In genomic region chr4:117493161-117493568, GRCm38 (mm10) we compare ENCODE assay signal across 8 mouse cellular contexts. TPM values are rescaled to one million over a fixed set of nuclear protein-coding genes. Genes with fewer than 3 reads are reported as not detected.
DNase-seq lines count a peak whose midpoint lies in the region; ATAC-seq and TF ChIP-seq lines count a peak whose summit lies in the region.

No protein-coding gene starts in this region.

- 14% methylated on average over 17 of the region's 17 CpGs for WGBS in heart, adult 2 months
- 5% methylated on average over 17 of the region's 17 CpGs for WGBS in embryonic facial prominence, embryonic 11.5 days
- 4% methylated on average over 17 of the region's 17 CpGs for WGBS in hindbrain, embryonic 15.5 days
- under 1% methylated on average over 17 of the region's 17 CpGs for WGBS in liver, embryonic 15.5 days (ENCODE audit: insufficient replicate concordance)
- WGBS in stomach, postnatal 0 days, result 7% methylated on average over 17 of the region's 17 CpGs

- peak; percentile 40 to 57 for DNase-seq in heart, adult 2 months
- DNase-seq in heart, postnatal 25 days (ENCODE audit: low spot score), result no peak
- peak; percentile 49 to 60 for DNase-seq in B cell, adult 2 months
- DNase-seq in embryonic facial prominence, embryonic 11.5 days (ENCODE audit: low spot score), result peak; percentile 51
- peak; percentile 20 for DNase-seq in stomach, postnatal 0 days (ENCODE audit: low spot score)
- DNase-seq in testis, postnatal 10 days (ENCODE audit: low spot score), result no peak

- H3K36me3 ChIP-seq in heart, adult 2 months (ENCODE audit: control insufficient read depth, insufficient read depth, low read length), result no peaks in the 10 kb centered on the region
- H3K36me3 ChIP-seq in embryonic facial prominence, embryonic 11.5 days (replicated peaks; ENCODE audit: control insufficient read depth, insufficient read depth, low read depth, low read length), result no peaks in the 10 kb centered on the region
- no peaks in the 10 kb centered on the region for H3K36me3 ChIP-seq in hindbrain, embryonic 15.5 days
- no peaks in the 10 kb centered on the region for H3K36me3 ChIP-seq in liver, embryonic 15.5 days (replicated peaks)
- H3K36me3 ChIP-seq in stomach, postnatal 0 days (ENCODE audit: control insufficient read depth, insufficient read depth, low read length), result no peaks in the 10 kb centered on the region

- no peak overlapping the region for H3K4me3 ChIP-seq in heart, adult 2 months
- H3K4me3 ChIP-seq in embryonic facial prominence, embryonic 11.5 days (ENCODE audit: low read depth, low read length), result no peak overlapping the region
- peak overlapping the region; percentile 46 for H3K4me3 ChIP-seq in hindbrain, embryonic 15.5 days
- peak overlapping the region; percentile 60 for H3K4me3 ChIP-seq in liver, embryonic 15.5 days (replicated peaks)
- peak overlapping the region; percentile 14 for H3K4me3 ChIP-seq in stomach, postnatal 0 days (ENCODE audit: low read depth, low read length)

- TF ChIP-seq CTCF in heart, adult 2 months (IDR thresholded peaks at IDR 0.05), result no peak
- no peak for TF ChIP-seq CTCF in stomach, postnatal 0 days (IDR thresholded peaks at IDR 0.05; ENCODE audit: low read depth)

- no peak overlapping the region for H3K9ac ChIP-seq in heart, adult 2 months (ENCODE audit: low read depth, low read length)
- H3K9ac ChIP-seq in embryonic facial prominence, embryonic 11.5 days (replicated peaks; ENCODE audit: low read length), result no peak overlapping the region
- H3K9ac ChIP-seq in hindbrain, embryonic 15.5 days, result peak overlapping the region; percentile 22; the same call in 1 of the 2 replicates
- H3K9ac ChIP-seq in liver, embryonic 15.5 days, result peak overlapping the region; percentile 29; the same call in 1 of the 2 replicates
- H3K9ac ChIP-seq in stomach, postnatal 0 days (ENCODE audit: low read length), result no peak overlapping the region

- no peaks in the 10 kb centered on the region for H3K79me2 ChIP-seq in heart, adult 2 months (replicated peaks; ENCODE audit: control insufficient read depth, insufficient read depth, low read length)

- peaks cover 24% of the 10 kb centered on the region for H3K27me3 ChIP-seq in heart, adult 2 months (ENCODE audit: control insufficient read depth, insufficient read depth, low read length)
- H3K27me3 ChIP-seq in embryonic facial prominence, embryonic 11.5 days (ENCODE audit: control insufficient read depth, insufficient read depth, low read length), result peaks cover 38% of the 10 kb centered on the region
- peaks cover 67% of the 10 kb centered on the region for H3K27me3 ChIP-seq in hindbrain, embryonic 15.5 days
- H3K27me3 ChIP-seq in liver, embryonic 15.5 days, result peaks cover 98% of the 10 kb centered on the region
- H3K27me3 ChIP-seq in stomach, postnatal 0 days (ENCODE audit: control insufficient read depth, insufficient read depth, low read length), result peaks cover 24% of the 10 kb centered on the region

- H3K27ac ChIP-seq in heart, adult 2 months, result no peak overlapping the region
- no peak overlapping the region for H3K27ac ChIP-seq in embryonic facial prominence, embryonic 11.5 days (replicated peaks; ENCODE audit: low read depth, low read length)
- peak overlapping the region; percentile 48; the same call in 1 of the 2 replicates for H3K27ac ChIP-seq in hindbrain, embryonic 15.5 days (replicated peaks)
- no peak overlapping the region for H3K27ac ChIP-seq in liver, embryonic 15.5 days (replicated peaks)
- no peak overlapping the region for H3K27ac ChIP-seq in stomach, postnatal 0 days (replicated peaks)

- peak overlapping the region; percentile 10; the same call in 1 of the 2 replicates for H3K4me2 ChIP-seq in embryonic facial prominence, embryonic 11.5 days (ENCODE audit: low read depth, low read length)
- peak overlapping the region; percentile 78 for H3K4me2 ChIP-seq in hindbrain, embryonic 15.5 days
- peak overlapping the region; percentile 87 for H3K4me2 ChIP-seq in liver, embryonic 15.5 days
- H3K4me2 ChIP-seq in stomach, postnatal 0 days (replicated peaks; ENCODE audit: low read depth), result 0 out of 2 replicates have a peak overlapping the region, but pooled peaks have one; percentile 20

- no peak for TF ChIP-seq POLR2A in heart, adult 2 months (IDR thresholded peaks at IDR 0.05; ENCODE audit: insufficient read depth, low read depth, low read length)

- no peak for TF ChIP-seq EP300 in heart, adult 2 months (IDR thresholded peaks at IDR 0.05; ENCODE audit: insufficient read depth, low read depth, low read length)
- TF ChIP-seq EP300 in stomach, postnatal 0 days (optimal IDR thresholded peaks at IDR 0.05), result no peak

- no peaks in the 10 kb centered on the region for H3K4me1 ChIP-seq in heart, adult 2 months (ENCODE audit: control insufficient read depth, insufficient read depth, low read length)
- peaks cover 15% of the 10 kb centered on the region; the same call in 1 of the 2 replicates for H3K4me1 ChIP-seq in embryonic facial prominence, embryonic 11.5 days (ENCODE audit: control insufficient read depth, insufficient read depth, low read length)
- H3K4me1 ChIP-seq in hindbrain, embryonic 15.5 days (replicated peaks), result peaks cover 34% of the 10 kb centered on the region
- H3K4me1 ChIP-seq in liver, embryonic 15.5 days (replicated peaks), result peaks cover 38% of the 10 kb centered on the region
- H3K4me1 ChIP-seq in stomach, postnatal 0 days (replicated peaks; ENCODE audit: control insufficient read depth, insufficient read depth), result no peaks in the 10 kb centered on the region

- ATAC-seq in embryonic facial prominence, embryonic 11.5 days (replicated peaks; ENCODE audit: insufficient number of reproducible peaks, low FRiP score, low TSS enrichment, low read depth), result no peak
- ATAC-seq in hindbrain, embryonic 15.5 days (ENCODE audit: low FRiP score, low read depth), result no peak
- ATAC-seq in liver, embryonic 15.5 days (ENCODE audit: insufficient read depth), result no peak
- no peak for ATAC-seq in stomach, postnatal 0 days (ENCODE audit: low FRiP score, low TSS enrichment)

- H3K9me3 ChIP-seq in embryonic facial prominence, embryonic 11.5 days (replicated peaks; ENCODE audit: control insufficient read depth, low read length), result no peaks in the 10 kb centered on the region
- H3K9me3 ChIP-seq in hindbrain, embryonic 15.5 days, result no peaks in the 10 kb centered on the region
- H3K9me3 ChIP-seq in liver, embryonic 15.5 days (replicated peaks), result no peaks in the 10 kb centered on the region
- no peaks in the 10 kb centered on the region for H3K9me3 ChIP-seq in stomach, postnatal 0 days (ENCODE audit: control insufficient read depth, low read length)

- intact Hi-C loops in heart, adult 2 months (cut with DNase I), result loop anchor here (10.0 kb wide), 1 partner anchor 168 kb away; no protein-coding TSS in a partner anchor
- intact Hi-C loops in heart, postnatal 25 days (cut with DNase I), result loop anchor here (5.0 kb wide), 1 partner anchor 184 kb away; no protein-coding TSS in a partner anchor

RNA-seq across cellular contexts. Expression of gene Rnf220, which starts 3.7 kb away (rescaled TPM):
- total RNA-seq in heart, adult 2 months (2021), result 10 to 100 TPM; 32.3 to 33.2 TPM
- 41.4 and 58.5 TPM in 2 replicates for polyA plus RNA-seq in heart, adult 2 months (2012; rRNA removed)
- total RNA-seq in heart, postnatal 25 days (2021), result 10 to 100 TPM; 30.5 to 31.5 TPM
- 51.5 and 55.0 TPM in 2 replicates for polyA plus RNA-seq in embryonic facial prominence, embryonic 11.5 days (2014; fragmentation: Nextera tagmentation; extraction: Ambion mirVana)
- polyA plus RNA-seq in hindbrain, embryonic 15.5 days (2015; fragmentation: Nextera tagmentation; extraction: Ambion mirVana), result 108 and 122 TPM in 2 replicates
- 25.1 and 30.4 TPM in 2 replicates for polyA plus RNA-seq in liver, embryonic 15.5 days (2015; fragmentation: Nextera tagmentation; extraction: Ambion mirVana)
- polyA plus RNA-seq in stomach, postnatal 0 days (2015; fragmentation: Nextera tagmentation; extraction: Ambion mirVana), result 32.9 and 33.0 TPM in 2 replicates

RNA-seq across cellular contexts. Expression of gene Eri3, which starts 57.0 kb away (rescaled TPM):
- 10 to 100 TPM; 82.0 to 82.2 TPM for total RNA-seq in heart, adult 2 months (2021)
- 78.0 and 90.4 TPM in 2 replicates for polyA plus RNA-seq in heart, adult 2 months (2012; rRNA removed)
- 10 to 100 TPM; 67.7 to 88.3 TPM for total RNA-seq in heart, postnatal 25 days (2021)
- 112 and 142 TPM in 2 replicates for polyA plus RNA-seq in embryonic facial prominence, embryonic 11.5 days (2014; fragmentation: Nextera tagmentation; extraction: Ambion mirVana)
- polyA plus RNA-seq in hindbrain, embryonic 15.5 days (2015; fragmentation: Nextera tagmentation; extraction: Ambion mirVana), result 266 and 267 TPM in 2 replicates
- 37.6 and 39.0 TPM in 2 replicates for polyA plus RNA-seq in liver, embryonic 15.5 days (2015; fragmentation: Nextera tagmentation; extraction: Ambion mirVana)
- 77.5 and 79.4 TPM in 2 replicates for polyA plus RNA-seq in stomach, postnatal 0 days (2015; fragmentation: Nextera tagmentation; extraction: Ambion mirVana)

Comparison
In these comparisons a context has a peak if more than half of its experiments do, and no peak if none do; other contexts are left out.
1. DNase-seq: peak in heart, adult 2 months (2 of 2), B cell, adult 2 months (2 of 2), embryonic facial prominence, embryonic 11.5 days (single experiment) and stomach, postnatal 0 days (single experiment); none in heart, postnatal 25 days (single experiment) and testis, postnatal 10 days (single experiment).
2. H3K4me3 ChIP-seq: peak in hindbrain, embryonic 15.5 days (single experiment), liver, embryonic 15.5 days (single experiment) and stomach, postnatal 0 days (single experiment); none in heart, adult 2 months (single experiment) and embryonic facial prominence, embryonic 11.5 days (single experiment).
3. H3K9ac ChIP-seq: peak in hindbrain, embryonic 15.5 days (single experiment) and liver, embryonic 15.5 days (single experiment); none in heart, adult 2 months (single experiment), embryonic facial prominence, embryonic 11.5 days (single experiment) and stomach, postnatal 0 days (single experiment).
4. H3K4me2 ChIP-seq: peak in every context shown above with its lines; median percentile 87 in liver, embryonic 15.5 days; 78 in hindbrain, embryonic 15.5 days; 20 in stomach, postnatal 0 days; 10 in embryonic facial prominence, embryonic 11.5 days.